Mouse (Mus musculus): Measurements from ENCODE around the gene Epha3.

- TF ChIP-seq CTCF (IDR thresholded peaks at IDR 0.05; ENCODE audit: low read depth) (no peak), EP300 (IDR thresholded peaks at IDR 0.05; ENCODE audit: low read depth) (no peak)
Observed at GRCm38 (mm10) chr16:63780151-63780550, 83.8 kb downstream of the Epha3 start.

All from liver, postnatal 0 days (tissue).